Mouse (Mus musculus) telencephalon, adult 2 months (tissue): ENCODE data around the gene Larp6.

Source experiments
- DNase-seq: peaks from one replicate; pipeline ENCODE4 v3.0.0-alpha.2; 2011; ENCODE audit warnings: low read depth, low spot score

Gene Larp6

DNA sequence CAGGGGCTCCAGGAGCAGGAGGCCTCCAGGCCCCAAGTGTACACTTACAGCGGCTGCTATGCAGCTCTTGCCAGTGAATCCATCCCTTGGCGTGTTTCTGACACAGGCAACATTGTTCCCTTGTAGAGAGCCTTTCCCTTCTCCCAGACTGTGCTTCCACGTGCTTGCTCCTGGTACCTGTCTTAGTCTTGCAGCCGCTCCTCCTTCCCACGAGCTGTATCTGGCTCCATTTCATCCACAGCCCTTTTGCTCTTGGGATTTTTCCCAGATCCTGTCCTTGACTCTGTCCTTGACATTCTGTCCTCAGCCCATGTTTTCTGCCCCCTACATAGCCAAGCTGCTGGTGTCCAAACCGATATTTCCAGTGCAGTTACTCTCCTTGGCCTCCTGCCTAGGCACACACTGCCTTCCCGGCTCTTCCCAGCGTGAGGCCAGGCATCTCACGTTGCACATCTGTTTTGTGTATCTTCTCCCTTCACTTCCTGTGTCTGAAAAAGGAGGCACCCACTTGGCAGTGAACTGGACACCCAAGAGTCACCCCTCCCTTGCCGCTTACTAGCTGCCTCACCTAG, 46.7 kb downstream of the Larp6 start:
- DNase-seq = no peak

DNA sequence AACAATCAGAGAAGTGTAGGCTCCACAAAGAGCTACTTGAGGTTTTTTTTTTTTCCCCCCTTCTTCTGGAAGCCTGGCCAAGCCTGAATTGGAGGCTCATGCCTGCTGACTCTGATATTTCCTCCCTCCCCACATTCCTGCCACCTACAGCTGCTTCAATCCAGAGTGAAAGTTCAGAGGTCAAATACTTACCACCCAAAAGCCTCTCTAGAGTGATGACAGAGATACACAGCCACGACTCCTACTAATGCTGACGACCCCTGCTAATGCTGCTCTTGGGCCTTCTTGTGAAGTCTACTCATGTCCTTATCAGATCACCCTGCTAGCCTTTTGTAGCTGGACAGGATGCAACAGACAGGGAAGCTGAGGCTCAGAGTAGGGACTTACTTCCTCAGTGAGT, 52.4 kb downstream of the Larp6 start:
- DNase-seq = no peak

DNA sequence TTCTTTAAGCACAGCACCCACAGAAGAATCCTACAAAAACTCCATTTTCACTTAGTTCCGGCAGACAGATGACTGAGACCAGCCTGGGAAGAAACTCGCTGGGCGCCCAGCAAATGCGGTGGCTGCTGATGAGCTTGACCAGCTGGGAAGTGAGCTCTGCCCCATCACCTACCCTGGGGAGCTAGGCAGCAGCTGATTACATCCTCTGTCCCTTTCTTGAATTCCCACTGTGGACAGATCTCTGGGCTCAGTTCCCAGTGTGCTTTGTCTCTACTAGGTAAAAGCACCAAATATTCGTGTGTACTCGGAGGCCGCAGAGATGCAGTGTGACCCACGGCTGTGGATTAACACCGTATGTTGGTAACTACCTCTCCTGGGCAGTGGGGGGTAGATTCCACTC, 55.6 kb downstream of the Larp6 start:
- DNase-seq = no peak

GRCm38 (mm10) chr9:60769711-60770111, 56.9 kb downstream of the Larp6 start:
- no peak for DNase-seq

GRCm38 (mm10) chr9:60773713-60774112, 60.9 kb downstream of the Larp6 start:
- no peak for DNase-seq

DNA sequence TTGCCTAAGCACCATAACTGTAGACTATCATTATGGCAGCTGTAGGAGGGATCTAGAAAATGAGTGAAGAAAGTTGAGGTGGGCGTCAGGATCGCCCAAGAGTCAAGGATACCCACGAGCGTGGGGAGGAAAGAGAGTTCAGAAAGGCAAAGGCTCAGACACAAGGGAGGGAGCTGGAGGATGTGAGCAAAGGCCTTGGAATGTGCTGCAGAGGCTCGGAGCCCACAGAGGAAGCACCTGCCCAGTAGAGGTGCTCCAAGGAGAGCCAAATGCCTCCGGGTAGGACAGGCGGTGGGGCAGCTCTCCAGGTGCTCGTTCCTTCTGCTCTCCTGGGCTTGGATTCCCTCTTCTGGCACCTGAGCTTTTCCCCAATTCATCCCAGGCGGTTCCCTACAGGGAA, 64.1 kb downstream of the Larp6 start:
- no peak for DNase-seq

GRCm38 (mm10) chr9:60782057-60782789, 69.4 kb downstream of the Larp6 start:
- DNase-seq = no peak

DNA sequence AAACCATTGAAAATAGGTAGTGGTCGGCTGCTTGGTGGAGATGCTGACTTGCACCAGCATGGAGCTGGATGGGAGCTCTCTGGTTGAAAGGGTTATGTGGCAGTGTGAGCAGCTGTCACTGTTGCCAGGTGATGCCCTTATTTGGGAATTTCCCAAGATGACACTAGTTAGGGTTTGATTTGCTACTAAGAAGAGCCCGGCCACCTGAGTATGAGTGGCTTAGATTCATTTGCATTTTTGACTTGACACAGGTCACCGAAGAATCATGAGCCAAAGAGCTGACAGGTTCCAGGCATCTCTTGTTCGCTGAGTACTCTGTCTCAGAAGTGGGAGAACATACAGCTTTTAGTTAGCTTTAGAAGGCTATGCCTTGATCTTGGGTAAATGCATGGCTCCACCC, 72.3 kb downstream of the Larp6 start:
- no peak for DNase-seq

DNA sequence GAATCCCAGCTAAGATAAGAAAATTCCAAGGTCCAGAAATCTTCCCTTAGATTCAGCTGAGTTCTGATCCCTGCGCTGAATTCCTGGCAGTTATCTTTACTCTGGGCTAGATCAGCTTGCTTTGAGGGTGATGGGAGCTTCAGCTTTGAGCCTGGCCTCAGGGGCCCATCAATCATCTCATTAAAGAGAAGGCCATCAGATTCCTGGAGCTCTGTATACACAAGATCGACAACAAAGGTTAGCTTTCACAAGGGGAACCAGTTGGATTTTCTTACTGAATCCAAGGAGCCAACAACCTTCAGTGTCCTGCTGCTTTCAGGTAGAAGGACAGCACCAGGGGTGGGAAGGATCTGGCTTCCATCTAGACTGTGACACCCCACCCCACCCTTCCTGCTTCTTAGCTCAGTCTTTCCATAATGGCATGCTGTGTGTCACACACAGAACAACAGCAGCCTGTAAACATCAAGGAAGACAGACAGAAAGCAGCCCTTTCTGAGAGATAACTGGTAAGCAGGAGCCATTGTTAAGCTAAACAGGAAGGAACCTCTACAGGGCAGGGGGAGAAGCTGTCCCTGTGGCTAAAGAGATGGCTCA, 74.8 kb downstream of the Larp6 start:
- no peak for DNase-seq
